Mouse (Mus musculus) heart, postnatal 25 days (tissue): ENCODE measurements around the gene Olfr533. TPM values are rescaled to one million over a fixed set of nuclear protein-coding genes. Genes with fewer than 3 reads are reported as not detected.
"Not testable (repeated sequence)": the region's sequence is repeated elsewhere in the genome, so short reads cannot be mapped to it uniquely, and the experiment has no call there.

Experiments used
- DNase-seq: peaks from one replicate; pipeline ENCODE4 v3.0.0; 2022; ENCODE audit warnings: low spot score
- intact Hi-C: fragments of 180-260 bp; cut with DNase I; formaldehyde crosslinking; loops from one replicate; pipeline ENCODE4 v1.15.1; 2025
- total RNA-seq, 2 experiments: library from RNA; stranded (reverse); gene quantifications; 2 replicates each; pipeline ENCODE4 v1.2.3; 2021

Olfr533 gene
- total RNA-seq: not detected

DNA sequence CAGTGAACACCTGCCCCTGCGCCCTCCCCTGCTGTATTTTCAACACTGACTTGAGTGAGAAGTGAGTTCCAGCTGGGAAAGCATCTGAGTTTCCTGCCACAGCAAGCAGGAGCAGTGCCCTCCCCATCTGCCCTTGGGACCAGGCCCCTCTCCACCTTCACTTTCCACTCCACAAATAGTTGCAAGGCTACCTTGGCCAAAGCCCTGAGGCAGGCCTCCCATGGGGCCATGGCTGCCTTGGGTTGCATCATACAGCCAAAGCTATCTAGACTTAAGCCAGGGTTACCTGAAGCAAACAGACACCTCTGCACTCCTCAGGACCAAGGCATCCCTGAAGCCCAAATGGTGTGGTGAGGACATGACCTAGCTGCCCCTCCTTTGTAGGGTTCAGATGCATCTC is at the start of gene Olfr533:
Gene Olfr533 (plus strand): TSS at position 301 of the 400 bp plus-strand sequence.
- intact Hi-C loops, DNase-seq: not testable (repeated sequence)

GRCm38 (mm10) chr7:140421539-140421938 is 41.6 kb upstream of the Olfr533 start, which contains the start of gene Olfr532:
Gene Olfr532, minus strand, starts transcription at chr7:140421639.
- DNase-seq: no peak
- intact Hi-C loops: no loop called here

DNA sequence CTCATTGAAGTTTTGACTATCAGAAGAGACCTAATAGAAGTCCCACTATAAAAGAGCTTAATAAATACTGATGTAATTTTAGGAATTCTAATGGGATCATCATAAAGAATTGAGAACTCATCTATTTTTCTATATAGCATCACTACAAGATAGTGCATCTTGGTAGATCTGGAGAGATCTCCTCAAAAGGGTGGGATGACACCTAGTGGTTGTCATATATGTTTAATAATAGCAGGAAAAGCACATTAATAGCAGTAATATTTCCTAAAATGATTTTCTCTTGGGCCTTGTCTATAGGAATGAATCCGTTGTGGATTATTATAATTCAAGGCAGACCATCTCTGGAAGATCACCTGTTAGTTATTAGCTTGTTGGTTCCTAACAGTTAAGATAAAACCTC is 20.0 kb upstream of the Olfr533 start:
- DNase-seq: no peak
- intact Hi-C loops: no loop called here

GRCm38 (mm10) chr7:140477886-140478285 is 14.7 kb downstream of the Olfr533 start:
- intact Hi-C loops: no loop called here

DNA sequence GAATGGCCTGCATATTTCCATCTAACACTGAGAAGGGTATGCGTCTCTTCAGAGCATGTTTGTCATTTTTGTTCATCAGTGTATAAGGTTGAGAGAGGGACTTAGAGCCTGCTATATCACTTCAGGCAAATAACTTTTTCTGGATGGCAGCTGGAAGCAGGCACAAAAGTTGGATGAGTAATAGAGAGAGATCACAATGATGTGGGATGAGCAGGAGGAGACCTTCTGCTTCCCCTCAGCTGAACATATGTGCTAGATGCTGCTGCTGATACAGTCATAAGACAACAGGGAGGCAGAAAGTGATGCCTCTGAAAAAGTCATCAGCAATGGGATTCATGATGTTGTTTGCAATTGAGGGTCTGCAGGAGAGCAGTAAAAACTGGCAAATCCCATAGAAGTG is 15.6 kb downstream of the Olfr533 start:
- DNase-seq: no peak
- intact Hi-C loops: no loop called here

More at GRCm38 (mm10) chr7:140477886-140478285, 14.7 kb downstream of the Olfr533 start:
- no peak for DNase-seq

- no peak for DNase-seq
These were observed 20.7 kb downstream of the Olfr533 start, which contains the start of gene Olfr535 for GRCm38 (mm10) chr7:140483916-140484315. Gene Olfr535, plus strand, starts transcription at chr7:140484216.

DNA sequence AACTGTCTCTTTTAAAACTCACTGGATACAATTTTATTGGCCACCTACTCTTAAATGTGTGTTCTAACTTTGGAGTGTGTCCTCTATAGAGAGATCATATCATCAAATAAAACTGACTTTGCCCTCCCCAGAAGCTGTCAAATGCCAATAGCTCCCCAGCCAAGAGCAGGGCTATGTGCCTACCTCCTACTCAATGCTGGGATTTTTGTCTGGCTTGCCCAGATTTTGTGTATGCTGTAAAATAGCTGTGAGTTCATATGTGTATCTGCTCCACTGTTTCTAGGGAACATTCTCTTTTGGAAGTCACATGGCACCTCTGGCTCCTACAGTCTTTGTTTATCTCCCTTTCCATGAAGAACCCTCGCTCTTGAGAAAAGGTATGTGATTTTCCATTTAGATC is 25.8 kb downstream of the Olfr533 start:
- intact Hi-C loops: no loop called here
- DNase-seq: no peak

More at GRCm38 (mm10) chr7:140483916-140484315, 20.7 kb downstream of the Olfr533 start, which contains the start of gene Olfr535:
- intact Hi-C loops: no loop called here

- intact Hi-C loops: no loop called here
- no peak for DNase-seq
These were observed 31.1 kb downstream of the Olfr533 start for GRCm38 (mm10) chr7:140494231-140494630.

DNA sequence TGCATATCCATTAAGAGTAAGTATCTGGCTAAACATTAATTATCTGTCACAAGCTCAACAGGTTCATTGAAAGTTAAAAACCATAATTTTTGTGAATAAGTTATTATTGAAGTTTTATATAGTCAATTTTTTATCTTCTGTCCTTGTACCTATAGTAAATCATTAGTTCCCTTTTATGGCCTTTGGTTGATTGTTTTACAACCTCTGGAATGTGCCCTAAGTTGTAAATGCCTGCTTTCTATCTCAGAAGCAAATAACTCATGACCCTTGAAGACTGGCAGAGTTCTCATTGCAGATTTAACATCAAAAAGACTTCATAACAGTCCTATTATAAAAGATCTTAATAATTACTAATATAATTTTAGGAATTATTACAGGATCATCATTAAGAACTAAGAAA is 31.5 kb downstream of the Olfr533 start:
- intact Hi-C loops: no loop called here

DNA sequence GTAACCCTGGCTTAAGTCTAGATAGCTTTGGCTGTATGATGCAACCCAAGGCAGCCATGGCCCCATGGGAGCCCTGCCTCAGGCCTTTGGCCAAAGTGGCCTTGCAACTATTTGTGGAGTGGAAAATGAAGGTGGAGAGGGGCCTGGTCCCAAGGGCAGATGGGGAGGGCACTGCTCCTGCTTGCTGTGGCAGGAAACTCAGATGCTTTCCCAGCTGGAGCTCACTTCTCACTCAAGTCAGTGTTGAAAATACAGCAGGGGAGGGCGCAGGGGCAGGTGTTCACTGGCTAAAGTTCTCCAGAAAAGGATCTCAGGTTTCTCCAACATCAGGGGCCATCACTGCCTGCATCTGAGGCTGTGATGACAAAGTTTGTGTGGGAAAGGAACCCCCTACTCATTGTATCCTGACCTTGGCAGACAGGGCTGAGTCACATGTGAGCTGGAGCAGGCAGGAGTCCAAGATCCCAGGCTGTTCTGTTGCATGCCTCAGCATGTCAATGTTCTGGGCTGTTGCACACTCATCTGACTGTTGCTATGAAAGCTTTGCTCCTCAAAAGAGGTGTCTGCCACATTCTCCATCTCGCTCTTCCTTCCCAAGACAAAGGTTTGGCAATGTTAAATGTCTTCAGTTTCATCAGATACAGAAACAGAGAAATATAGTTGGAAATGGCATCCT is 44.3 kb downstream of the Olfr533 start, which contains the start of gene Olfr536:
Gene Olfr536 (minus strand): TSS at position 51 of the 676 bp plus-strand sequence.
- intact Hi-C loops, DNase-seq: not testable (repeated sequence)

More for the DNA sequence above, 31.5 kb downstream of the Olfr533 start:
- DNase-seq: no peak

Other genes with a start within 250 kb of the Olfr533 start
- gene Cd163l1, start 245.1 kb upstream of the Olfr533 start, total RNA-seq: not detected
- gene 5830411N06Rik, start 216.1 kb upstream of the Olfr533 start, total RNA-seq: not detected
- not detected for gene Olfr525, start 142.5 kb upstream of the Olfr533 start, total RNA-seq
- gene Olfr527, start 129.4 kb upstream of the Olfr533 start, total RNA-seq: not detected
- gene Olfr60, start 101.7 kb upstream of the Olfr533 start, total RNA-seq: not detected
- gene Olfr530, start 87.0 kb upstream of the Olfr533 start, total RNA-seq: not detected
- gene Olfr531, start 60.5 kb upstream of the Olfr533 start, total RNA-seq: not detected
- not detected for gene Olfr532, start 41.7 kb upstream of the Olfr533 start, total RNA-seq
- gene Olfr535, start 20.8 kb downstream of the Olfr533 start, total RNA-seq: not detected
- gene Olfr536, start 44.0 kb downstream of the Olfr533 start, total RNA-seq: not detected
- gene Olfr538, start 104.5 kb downstream of the Olfr533 start, total RNA-seq: not detected
- not detected for gene Olfr46, start 137.9 kb downstream of the Olfr533 start, total RNA-seq
- gene Olfr61, start 165.6 kb downstream of the Olfr533 start, total RNA-seq: not detected
- not detected for gene Olfr53, start 183.1 kb downstream of the Olfr533 start, total RNA-seq
- gene Olfr539, start 196.6 kb downstream of the Olfr533 start, total RNA-seq: not detected
- not detected for gene Olfr45, start 218.6 kb downstream of the Olfr533 start, total RNA-seq
- not detected for gene Olfr541, start 233.9 kb downstream of the Olfr533 start, total RNA-seq